Mouse (Mus musculus) c-Kit-negative CD71-positive TER-119-positive erythroid progenitor cells, embryonic 14.5 days (primary cell): ENCODE measurements around the gene Prkar1a.
"Not testable (repeated sequence)": the region's sequence is repeated elsewhere in the genome, so short reads cannot be mapped to it uniquely, and the experiment has no call there.

Experiments used
- DNase-seq: peaks from one replicate; pipeline ENCODE4 v3.0.0-alpha.2; 2013; ENCODE audit warnings: low read depth, low spot score

Gene Prkar1a

GRCm38 (mm10) chr11:109641498-109642222, 7.5 kb upstream of the Prkar1a start:
- DNase-seq = no peak

GRCm38 (mm10) chr11:109648510-109648909, 695 bp upstream of the Prkar1a start:
- DNase-seq = no peak

GRCm38 (mm10) chr11:109649975-109650701, 933 bp downstream of the Prkar1a start:
- DNase-seq = no peak

GRCm38 (mm10) chr11:109650788-109651565, 1.8 kb downstream of the Prkar1a start:
- DNase-seq = peak; percentile 80

- DNase-seq = no peak
Observed at GRCm38 (mm10) chr11:109651566-109652024, 2.4 kb downstream of the Prkar1a start.

- no peak for DNase-seq
Observed at GRCm38 (mm10) chr11:109652505-109652904, 3.3 kb downstream of the Prkar1a start.

GRCm38 (mm10) chr11:109653201-109653600, 4.0 kb downstream of the Prkar1a start:
- no peak for DNase-seq

- no peak for DNase-seq
Observed at GRCm38 (mm10) chr11:109654581-109654980, 5.4 kb downstream of the Prkar1a start.

GRCm38 (mm10) chr11:109656232-109656631, 7.0 kb downstream of the Prkar1a start:
- DNase-seq = no peak

GRCm38 (mm10) chr11:109660526-109660925, 11.3 kb downstream of the Prkar1a start:
- DNase-seq = not testable (repeated sequence)

GRCm38 (mm10) chr11:109664293-109664692, 15.1 kb downstream of the Prkar1a start:
- DNase-seq = no peak

- no peak for DNase-seq
Observed at GRCm38 (mm10) chr11:109665424-109665823, 16.2 kb downstream of the Prkar1a start.

- no peak for DNase-seq
Observed at GRCm38 (mm10) chr11:109666411-109666810, 17.2 kb downstream of the Prkar1a start.

- DNase-seq = no peak
Observed at GRCm38 (mm10) chr11:109667371-109667770, 18.2 kb downstream of the Prkar1a start.

- no peak for DNase-seq
Observed at GRCm38 (mm10) chr11:109668115-109668725, 19.0 kb downstream of the Prkar1a start.

- no peak for DNase-seq
Observed at GRCm38 (mm10) chr11:109669149-109669708, 20.0 kb downstream of the Prkar1a start.

- no peak for DNase-seq
Observed at GRCm38 (mm10) chr11:109670026-109670916, 21.1 kb downstream of the Prkar1a start.

GRCm38 (mm10) chr11:109671136-109672020, 22.2 kb downstream of the Prkar1a start:
- DNase-seq = no peak

GRCm38 (mm10) chr11:109672021-109672324, 22.8 kb downstream of the Prkar1a start:
- no peak for DNase-seq
